Mouse (Mus musculus): Measurements from ENCODE around the gene Ep400.

GRCm38 (mm10) chr5:110806154-110806553, 35.6 kb upstream of the Ep400 start:
- TF ChIP-seq CTCF (conservative IDR thresholded peaks at IDR 0.05; ENCODE audit: low read length) (no peak), NANOG (IDR thresholded peaks at IDR 0.05; ENCODE audit: borderline replicate concordance, low read length) (no peak), POU5F1 (IDR thresholded peaks at IDR 0.05; ENCODE audit: borderline replicate concordance, low read length) (no peak)

All from E14TG2a.4 (cell line).